Mouse (Mus musculus): ENCODE data around the gene Ccdc86.

- TF ChIP-seq ZC3H11A (IDR thresholded peaks at IDR 0.05; ENCODE audit: borderline replicate concordance, low read depth, low read length), result no peak
- no peak for TF ChIP-seq CHD2 (IDR thresholded peaks at IDR 0.05; ENCODE audit: low read depth, low read length)
These were observed 39.5 kb upstream of the Ccdc86 start for GRCm38 (mm10) chr19:10988563-10988962.

Data from ES-E14 (cell line).